Mouse (Mus musculus) cerebellum, adult 8-10 months (tissue): ENCODE data around the gene 4930438A08Rik.
"Not testable (repeated sequence)": the region's sequence is repeated elsewhere in the genome, so short reads cannot be mapped to it uniquely, and the experiment has no call there.

Experiments used
- DNase-seq: peaks from one replicate; pipeline ENCODE4 v3.0.0; 2022

The 4930438A08Rik gene

GRCm38 (mm10) chr11:58274572-58274971 lies at the start of gene 4930438A08Rik:
4930438A08Rik (plus strand) TSS chr11:58274799.
- no peak for DNase-seq

- not testable (repeated sequence) for DNase-seq
Observed at GRCm38 (mm10) chr11:58224872-58225271, 49.7 kb upstream of the 4930438A08Rik start.

- peak; percentile 64 for DNase-seq
Observed at GRCm38 (mm10) chr11:58225655-58226054, 48.9 kb upstream of the 4930438A08Rik start.

GRCm38 (mm10) chr11:58226425-58226824 lies 48.2 kb upstream of the 4930438A08Rik start:
- no peak for DNase-seq

- not testable (repeated sequence) for DNase-seq
Observed at GRCm38 (mm10) chr11:58228021-58228420, 46.6 kb upstream of the 4930438A08Rik start.

- DNase-seq: no peak
Observed at GRCm38 (mm10) chr11:58230396-58230910, 44.1 kb upstream of the 4930438A08Rik start.

GRCm38 (mm10) chr11:58231156-58231555 lies 43.4 kb upstream of the 4930438A08Rik start:
- no peak for DNase-seq

- DNase-seq: not testable (repeated sequence)
Observed at GRCm38 (mm10) chr11:58234551-58234950, 40.0 kb upstream of the 4930438A08Rik start.

- DNase-seq: no peak
Observed at GRCm38 (mm10) chr11:58235152-58235551, 39.4 kb upstream of the 4930438A08Rik start.

GRCm38 (mm10) chr11:58238840-58239791 lies 35.5 kb upstream of the 4930438A08Rik start:
- no peak for DNase-seq

GRCm38 (mm10) chr11:58247294-58247693 lies 27.3 kb upstream of the 4930438A08Rik start:
- DNase-seq: no peak

- no peak for DNase-seq
Observed at GRCm38 (mm10) chr11:58249203-58249981, 25.2 kb upstream of the 4930438A08Rik start.

- no peak for DNase-seq
Observed at GRCm38 (mm10) chr11:58250550-58250949, 24.0 kb upstream of the 4930438A08Rik start.

- no peak for DNase-seq
Observed at GRCm38 (mm10) chr11:58254411-58254810, 20.2 kb upstream of the 4930438A08Rik start.

GRCm38 (mm10) chr11:58257816-58258215 lies 16.8 kb upstream of the 4930438A08Rik start:
- no peak for DNase-seq

GRCm38 (mm10) chr11:58260156-58260555 lies 14.4 kb upstream of the 4930438A08Rik start:
- no peak for DNase-seq

GRCm38 (mm10) chr11:58261826-58262225 lies 12.8 kb upstream of the 4930438A08Rik start:
- DNase-seq: no peak

GRCm38 (mm10) chr11:58262336-58262735 lies 12.3 kb upstream of the 4930438A08Rik start:
- DNase-seq: no peak

GRCm38 (mm10) chr11:58263516-58263915 lies 11.1 kb upstream of the 4930438A08Rik start:
- DNase-seq: no peak

GRCm38 (mm10) chr11:58264546-58264945 lies 10.1 kb upstream of the 4930438A08Rik start:
- DNase-seq: no peak

GRCm38 (mm10) chr11:58268285-58268684 lies 6.3 kb upstream of the 4930438A08Rik start:
- DNase-seq: no peak

- no peak for DNase-seq
Observed at GRCm38 (mm10) chr11:58275756-58276155, 1.2 kb downstream of the 4930438A08Rik start.

GRCm38 (mm10) chr11:58281970-58282496 lies 7.4 kb downstream of the 4930438A08Rik start:
- no peak for DNase-seq
